Mouse (Mus musculus) megakaryocyte progenitor cell, adult 5-6 weeks (primary cell): ENCODE measurements at regions not wholly inside any gene's neighbourhood (a gene's known extent, or its start where the extent isn't known, plus 50 kb on each side); places are given as distances from the start of the nearest gene placed in this dataset.

Experiments
- ATAC-seq: replicated peaks from 2 replicates; pipeline ENCODE4 v1.8.0; 2016; ENCODE audit warnings: mild to moderate bottlenecking, moderate TSS enrichment, inconsistent platforms; ENCODE audit not compliant: poor library complexity

DNA sequence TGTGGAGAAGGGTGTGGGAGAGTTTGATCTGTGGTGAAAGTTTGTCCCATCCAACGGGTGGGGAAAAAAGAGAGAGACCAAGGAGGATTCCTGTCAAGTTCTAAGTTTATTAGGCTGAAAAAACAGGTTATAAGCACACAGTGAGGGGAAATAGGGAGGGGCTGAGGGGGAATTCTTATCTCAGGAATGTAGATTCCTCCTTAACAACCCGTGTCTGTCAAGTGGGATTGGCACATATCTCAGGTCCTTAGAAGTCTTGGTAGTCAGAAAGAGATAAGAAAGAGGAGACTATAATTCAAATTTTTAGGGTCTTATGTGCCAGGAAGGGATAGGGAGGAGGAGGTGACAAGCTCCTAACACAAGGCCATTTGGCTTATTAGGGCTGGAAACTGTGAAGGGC is 128.9 kb downstream of the 5530400C23Rik start:
- ATAC-seq: no peak

DNA sequence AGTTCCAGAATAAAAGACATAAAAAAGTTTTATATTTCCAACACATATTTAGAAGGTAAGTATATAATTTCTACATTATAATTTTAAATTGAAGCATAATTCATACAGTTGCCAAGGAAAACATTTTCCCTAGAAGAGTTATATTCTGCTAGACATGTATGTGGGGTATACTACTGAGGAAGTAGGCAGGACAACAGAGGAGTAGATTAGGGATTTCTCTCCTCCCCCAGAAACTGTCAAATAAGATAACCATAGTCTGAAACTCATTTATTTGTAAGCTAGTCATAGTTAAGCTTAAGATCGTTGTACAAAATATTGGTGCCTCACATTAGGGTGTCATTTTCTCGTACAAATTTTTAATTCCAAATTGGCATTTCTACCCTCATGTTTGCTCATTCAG is 139.7 kb downstream of the 5530400C23Rik start:
- no peak for ATAC-seq

DNA sequence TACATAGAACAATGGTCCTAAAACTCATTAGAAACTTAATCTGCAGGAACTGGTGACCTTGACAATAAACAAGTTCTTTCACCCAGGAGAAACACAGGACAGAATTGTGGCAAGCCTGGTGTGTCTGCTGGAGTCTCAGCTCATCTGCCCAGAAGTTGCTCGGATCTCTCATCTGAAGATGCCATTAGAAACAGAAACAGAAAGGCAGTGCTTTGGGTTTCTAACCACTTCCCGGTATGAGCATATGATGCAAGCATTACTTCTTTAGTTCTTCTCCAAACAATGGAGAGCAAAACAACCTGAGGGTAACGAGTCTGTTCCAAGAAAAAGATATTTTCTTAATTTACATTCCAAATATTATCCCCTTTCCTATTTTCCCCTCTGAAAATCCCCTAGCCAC is 150.8 kb downstream of the 5530400C23Rik start:
- peak; percentile 64 for ATAC-seq
